Mouse (Mus musculus) G1E (cell line): ENCODE results near the gene Clstn1.

Experiments used
- CTCF ChIP-seq: IDR thresholded peaks from 2 replicates; pipeline ENCODE4 v1.5.1; 2012; ENCODE audit warnings: low read depth, low read length, inconsistent platforms, mixed read lengths
- GATA1 ChIP-seq: IDR thresholded peaks from 2 replicates; pipeline ENCODE4 v1.6.1; 2012; ENCODE audit warnings: borderline replicate concordance, low read length, inconsistent platforms, mixed read lengths
- GATA2 ChIP-seq: IDR thresholded peaks from 2 replicates; pipeline ENCODE4 v1.6.1; 2012; ENCODE audit warnings: low read depth, low read length, inconsistent platforms, borderline replicate concordance
- POLR2AphosphoS5 ChIP-seq: IDR thresholded peaks from 2 replicates; pipeline ENCODE4 v1.6.1; 2012; ENCODE audit warnings: low read depth, low read length, inconsistent platforms; ENCODE audit not compliant: insufficient replicate concordance

DNA sequence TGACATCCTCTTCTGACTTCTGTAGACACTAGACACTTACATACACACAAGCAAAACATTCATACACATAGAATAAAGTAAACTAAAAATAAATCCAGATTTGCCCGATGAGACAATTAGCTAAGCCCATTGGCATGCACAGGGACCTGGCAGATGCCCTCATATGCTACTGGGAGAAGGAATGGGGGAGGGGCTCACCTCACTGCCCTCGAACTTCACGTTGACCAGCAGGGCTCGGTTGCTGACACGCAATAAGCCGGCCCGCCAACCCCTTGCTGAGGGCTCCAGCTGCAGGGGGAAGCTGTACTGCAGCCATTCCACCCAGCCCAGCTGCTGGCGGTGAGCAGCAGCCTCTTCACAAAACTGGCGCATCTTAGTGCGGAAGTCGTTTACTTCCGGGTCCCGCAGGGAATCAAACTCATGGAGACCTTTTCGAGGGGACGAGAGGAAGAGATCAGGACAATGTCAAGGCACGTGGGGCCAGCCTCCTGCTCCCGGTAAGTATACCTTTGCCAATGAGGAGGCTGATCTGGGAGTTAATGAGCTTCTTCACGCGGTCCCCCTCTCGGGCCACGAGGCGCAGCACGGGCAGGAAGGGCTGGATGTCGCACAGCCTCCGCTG is 73.3 kb downstream of the Clstn1 start:
- TF ChIP-seq CTCF (no peak), GATA1 (no peak), GATA2 (no peak), POLR2AphosphoS5 (no peak)
